Mouse (Mus musculus) spleen, adult 2 months (tissue): ENCODE measurements around the gene Clba1. TPM values are rescaled to one million over a fixed set of nuclear protein-coding genes. Genes with fewer than 3 reads are reported as not detected.

Source experiments
- DNase-seq, 2 experiments: peaks; one replicate each; pipeline versions ENCODE4 v3.0.0 to v3.0.0-alpha.2; 2012 to 2021; ENCODE audit warnings: low spot score in 2 of 2, low read depth in 1 of 2
- H3K27ac ChIP-seq: fragments of 200-500 bp; 2 replicates; pipeline ENCODE4 v1.5.1; 2012; ENCODE audit warnings: low read length, inconsistent platforms; ENCODE audit not compliant: insufficient read depth
- H3K27me3 ChIP-seq: fragments of 200-500 bp; 2 replicates; pipeline ENCODE4 v1.6.1; 2012; ENCODE audit warnings: mild to moderate bottlenecking, moderate library complexity, low read length, inconsistent platforms; ENCODE audit not compliant: control insufficient read depth, insufficient read depth
- H3K36me3 ChIP-seq: fragments of 200-500 bp; 2 replicates; pipeline ENCODE4 v1.6.1; 2012; ENCODE audit warnings: mild to moderate bottlenecking, low read length, inconsistent platforms; ENCODE audit not compliant: control insufficient read depth, insufficient read depth
- H3K4me1 ChIP-seq: fragments of 200-500 bp; 2 replicates; pipeline ENCODE4 v1.6.1; 2011; ENCODE audit warnings: inconsistent platforms; ENCODE audit not compliant: control insufficient read depth, insufficient read depth, insufficient read length
- H3K4me3 ChIP-seq: fragments of 200-500 bp; 2 replicates; pipeline ENCODE4 v1.5.1; 2011; ENCODE audit warnings: mild to moderate bottlenecking, inconsistent platforms; ENCODE audit not compliant: insufficient read depth, insufficient read length; ENCODE audit errors: extremely low read depth
- CTCF ChIP-seq: fragments of 200-500 bp; IDR thresholded peaks from 2 replicates; pipeline ENCODE4 v1.5.1; 2011; ENCODE audit warnings: mild to moderate bottlenecking, inconsistent platforms; ENCODE audit not compliant: insufficient read depth, insufficient read length, insufficient replicate concordance; ENCODE audit errors: extremely low read depth
- POLR2A ChIP-seq: fragments of 200-500 bp; IDR thresholded peaks from 2 replicates; pipeline ENCODE4 v1.6.1; 2011; ENCODE audit warnings: low read depth, low read length, inconsistent platforms
- WGBS: fragments of 180-500 bp; shearing (Covaris S2); methylation state at CpG from one replicate; pipeline ENCODE4 v1.1.7; 2018; 5-methylcytosine and 5-hydroxymethylcytosine counted together
- polyA plus RNA-seq: library from polyadenylated mRNA; depleted of rRNA; stranded (reverse); fragments of >200 nt; gene quantifications from 2 replicates; pipeline ENCODE4 v1.2.3, GENCODE M21; 2012; rRNA removed

Clba1 gene
- polyA plus RNA-seq: 0.83 and 1.1 TPM in 2 replicates

- 3% methylated on average over 64 of the region's 64 CpGs for WGBS
- Histone ChIP-seq H3K4me1 (peaks cover 4% of the 10 kb centered on the region; the same call in 1 of the 2 replicates), H3K36me3 (no peaks in the 10 kb centered on the region), H3K27me3 (no peaks in the 10 kb centered on the region), H3K4me3 (peak within 1 kb of the TSS; percentile 62), H3K27ac (no peak within 1 kb of the TSS)
- peak; percentile 79 to 87 for DNase-seq
- TF ChIP-seq CTCF: 0 out of 2 replicates have a peak, but pooled peaks have one; percentile 22
- TF ChIP-seq POLR2A: no peak
Measured at GRCm38 (mm10) chr12:112808587-112809364, at the start of gene Clba1. Gene Clba1, plus strand, starts transcription at chr12:112808937.

- Histone ChIP-seq H3K4me3 (no peak overlapping the region), H3K36me3 (peaks cover 8% of the 10 kb centered on the region), H3K4me1 (no peaks in the 10 kb centered on the region), H3K27ac (no peak overlapping the region), H3K27me3 (no peaks in the 10 kb centered on the region)
- 87% methylated on average over 3 of the region's 3 CpGs for WGBS
- DNase-seq: peak in 1 of 2 experiments; percentile 2
- TF ChIP-seq POLR2A (no peak), CTCF (no peak)
Measured at GRCm38 (mm10) chr12:112759471-112759870, 49.3 kb upstream of the Clba1 start.

- Histone ChIP-seq H3K36me3 (peaks cover 13% of the 10 kb centered on the region), H3K4me3 (peak within 1 kb of the TSS; percentile 60), H3K27me3 (no peaks in the 10 kb centered on the region), H3K4me1 (no peaks in the 10 kb centered on the region), H3K27ac (peak within 1 kb of the TSS; percentile 87)
- DNase-seq: peak; percentile 50 to 76
- TF ChIP-seq POLR2A (peak; percentile 62), CTCF (no peak)
- WGBS: 23% methylated on average over 4 of the region's 4 CpGs
Measured at GRCm38 (mm10) chr12:112760154-112760926, 48.4 kb upstream of the Clba1 start, which contains the start of gene Pld4. Gene Pld4, plus strand, starts transcription at chr12:112760655.

- Histone ChIP-seq H3K27me3 (no peaks in the 10 kb centered on the region), H3K27ac (peak overlapping the region; percentile 87), H3K4me3 (peak overlapping the region; percentile 60), H3K36me3 (peaks cover 15% of the 10 kb centered on the region), H3K4me1 (no peaks in the 10 kb centered on the region)
- TF ChIP-seq CTCF: no peak
- TF ChIP-seq POLR2A: no peak
- 29% methylated on average over 4 of the region's 4 CpGs for WGBS
- DNase-seq: peak in 1 of 2 experiments; percentile 22
Measured at GRCm38 (mm10) chr12:112761411-112761810, 47.3 kb upstream of the Clba1 start.

GRCm38 (mm10) chr12:112762018-112762417 is 46.7 kb upstream of the Clba1 start:
- peak overlapping the region; percentile 87 for H3K27ac ChIP-seq
- DNase-seq: peak; percentile 58 to 69

GRCm38 (mm10) chr12:112763176-112763575 is 45.6 kb upstream of the Clba1 start:
- H3K36me3 ChIP-seq: peaks cover 28% of the 10 kb centered on the region
- no peak overlapping the region for H3K27ac ChIP-seq
- DNase-seq: peak in 1 of 2 experiments; percentile 2
- no peak overlapping the region for H3K4me3 ChIP-seq
- H3K27me3 ChIP-seq: no peaks in the 10 kb centered on the region
- TF ChIP-seq POLR2A (no peak), CTCF (no peak)
- no peaks in the 10 kb centered on the region for H3K4me1 ChIP-seq
- WGBS: 87% methylated on average over 4 of the region's 4 CpGs

More at GRCm38 (mm10) chr12:112762018-112762417, 46.7 kb upstream of the Clba1 start:
- no peak for TF ChIP-seq POLR2A
- TF ChIP-seq CTCF: no peak
- 26% methylated on average over 3 of the region's 3 CpGs for WGBS
- Histone ChIP-seq H3K36me3 (peaks cover 21% of the 10 kb centered on the region), H3K27me3 (no peaks in the 10 kb centered on the region), H3K4me3 (peak overlapping the region; percentile 62), H3K4me1 (no peaks in the 10 kb centered on the region)

GRCm38 (mm10) chr12:112764141-112764540 is 44.6 kb upstream of the Clba1 start:
- H3K4me3 ChIP-seq: no peak overlapping the region
- TF ChIP-seq POLR2A: no peak
- TF ChIP-seq CTCF: no peak
- 84% methylated on average over 5 of the region's 5 CpGs for WGBS
- peaks cover 33% of the 10 kb centered on the region for H3K36me3 ChIP-seq
- H3K27ac ChIP-seq: no peak overlapping the region
- no peaks in the 10 kb centered on the region for H3K4me1 ChIP-seq
- no peaks in the 10 kb centered on the region for H3K27me3 ChIP-seq
- DNase-seq: peak in 1 of 2 experiments; percentile 1
